In genomic region chr1:152140175-152140574, GRCm38 (mm10) we compare ENCODE assay signal across 19 mouse cellular contexts. TPM values are rescaled to one million over a fixed set of nuclear protein-coding genes. Genes with fewer than 3 reads are reported as not detected.
DNase-seq lines count a peak whose midpoint lies in the region; ATAC-seq and TF ChIP-seq lines count a peak whose summit lies in the region.
"Had no signal": no experiment of that assay in that cellular context is flagged by ENCODE, and none has a peak within 500 bp of the region (broad histone marks: within the 10 kb centered on the region; RNA-seq: fewer than 3 reads in every experiment).

No protein-coding gene starts in this region.

- H3K4me1 ChIP-seq in heart, embryonic 12.5 days (replicated peaks): 0 out of 2 replicates have a peak, but pooled peaks cover 4% of the 10 kb centered on the region
- peaks cover 4% of the 10 kb centered on the region; the same call in 1 of the 2 replicates for H3K4me1 ChIP-seq in kidney, adult 2 months (ENCODE audit: control insufficient read depth, insufficient read depth, low read length)
- no peaks in the 10 kb centered on the region for H3K4me1 ChIP-seq in kidney, embryonic 14.5 days (ENCODE audit: control insufficient read depth, insufficient read depth, low read length)
- H3K4me1 ChIP-seq: forebrain, embryonic 10.5 days; hindbrain, embryonic 15.5 days; limb, embryonic 15.5 days had no signal

- no peak overlapping the region for H3K27ac ChIP-seq in heart, embryonic 12.5 days (ENCODE audit: poor library complexity, severe bottlenecking)
- no peak overlapping the region for H3K27ac ChIP-seq in kidney, adult 2 months (ENCODE audit: insufficient read depth, low read depth, low read length)
- no peak overlapping the region for H3K27ac ChIP-seq in kidney, embryonic 14.5 days (ENCODE audit: low read depth, low read length)
- H3K27ac ChIP-seq: forebrain, embryonic 10.5 days; heart, embryonic 13.5 days; hindbrain, embryonic 15.5 days; limb, embryonic 15.5 days; macrophage had no signal

- peak; percentile 10 to 54 for DNase-seq in adrenal gland, adult (ENCODE audit: inconsistent age in 2 of 2, low spot score in 1 of 2)
- no peak for DNase-seq in adrenal gland, postnatal 14 days
- DNase-seq in heart, adult 18-20 months: peak; percentile 30 to 73
- peak; percentile 40 for DNase-seq in kidney, adult 2 months
- peak; percentile 14 to 41 for DNase-seq in kidney, postnatal 36 days
- DNase-seq: cerebellum, adult 18-20 months; cerebellum, postnatal 14 days; left cerebral cortex, postnatal 4 days; thymus, postnatal 14 days had no signal

- no peaks in the 10 kb centered on the region for H3K27me3 ChIP-seq in heart, embryonic 12.5 days (replicated peaks)
- no peaks in the 10 kb centered on the region for H3K27me3 ChIP-seq in kidney, adult 2 months (replicated peaks; ENCODE audit: control insufficient read depth, insufficient read depth, low read length)
- no peaks in the 10 kb centered on the region for H3K27me3 ChIP-seq in kidney, embryonic 14.5 days (ENCODE audit: control insufficient read depth, insufficient read depth, low read length)
- H3K27me3 ChIP-seq: heart, embryonic 13.5 days; hindbrain, embryonic 15.5 days; limb, embryonic 15.5 days had no signal

- no peak for TF ChIP-seq CTCF in kidney, adult 2 months (conservative IDR thresholded peaks at IDR 0.05; ENCODE audit: insufficient read depth, insufficient read length, low read depth, low read length)

- H3K9me3 ChIP-seq in heart, embryonic 12.5 days (replicated peaks): peaks cover 6% of the 10 kb centered on the region
- no peaks in the 10 kb centered on the region for H3K9me3 ChIP-seq in kidney, embryonic 14.5 days (ENCODE audit: control insufficient read depth, low read length)
- H3K9me3 ChIP-seq: limb, embryonic 15.5 days had no signal

- H3K4me2 ChIP-seq in heart, embryonic 12.5 days: no peak overlapping the region
- no peak overlapping the region for H3K4me2 ChIP-seq in kidney, embryonic 14.5 days (replicated peaks; ENCODE audit: low read depth, low read length)
- H3K4me2 ChIP-seq: heart, embryonic 13.5 days; hindbrain, embryonic 15.5 days; limb, embryonic 15.5 days had no signal

- no peaks in the 10 kb centered on the region for H3K36me3 ChIP-seq in heart, embryonic 12.5 days
- H3K36me3 ChIP-seq in kidney, adult 2 months (ENCODE audit: control insufficient read depth, insufficient read depth, low read length): no peaks in the 10 kb centered on the region
- no peaks in the 10 kb centered on the region for H3K36me3 ChIP-seq in kidney, embryonic 14.5 days (ENCODE audit: control insufficient read depth, insufficient read depth, low read length)
- H3K36me3 ChIP-seq: forebrain, embryonic 10.5 days; heart, embryonic 13.5 days; hindbrain, embryonic 15.5 days; limb, embryonic 15.5 days had no signal

- no peak overlapping the region for H3K4me3 ChIP-seq in heart, embryonic 12.5 days
- H3K4me3 ChIP-seq in kidney, adult 2 months (ENCODE audit: insufficient read depth, low read depth, low read length): no peak overlapping the region
- no peak overlapping the region for H3K4me3 ChIP-seq in kidney, embryonic 14.5 days (ENCODE audit: low read length)
- H3K4me3 ChIP-seq: forebrain, embryonic 10.5 days; heart, embryonic 13.5 days; hindbrain, embryonic 15.5 days; limb, embryonic 15.5 days had no signal

- no peak for ATAC-seq in heart, embryonic 12.5 days (ENCODE audit: insufficient number of reproducible peaks, low FRiP score)
- no peak for ATAC-seq in kidney, embryonic 14.5 days (ENCODE audit: low FRiP score, low TSS enrichment)
- no peak for ATAC-seq in monocyte, adult 5-6 weeks (replicated peaks; ENCODE audit: insufficient number of reproducible peaks, low FRiP score, low TSS enrichment, poor library complexity, severe bottlenecking)
- ATAC-seq: forebrain, embryonic 16.5 days; midbrain, embryonic 16.5 days had no signal

- no peak for TF ChIP-seq POLR2A in kidney, adult 2 months (IDR thresholded peaks at IDR 0.05; ENCODE audit: low read depth, low read length)

- 15% methylated on average over 5 of the region's 5 CpGs for WGBS in heart, embryonic 12.5 days
- WGBS in kidney, adult 2 months: 66% methylated on average over 5 of the region's 5 CpGs
- WGBS in kidney, embryonic 14.5 days: 74% methylated on average over 5 of the region's 5 CpGs

- H3K9ac ChIP-seq in heart, embryonic 12.5 days: no peak overlapping the region
- no peak overlapping the region for H3K9ac ChIP-seq in kidney, embryonic 14.5 days (ENCODE audit: low read depth, low read length)
- H3K9ac ChIP-seq: heart, embryonic 13.5 days; hindbrain, embryonic 15.5 days; limb, embryonic 15.5 days had no signal

RNA-seq across cellular contexts. Expression of gene 1700025G04Rik, which starts 50.2 kb away (rescaled TPM):
- 91.7 and 92.5 TPM in 2 replicates for total RNA-seq in adrenal gland, postnatal 14 days (2021)
- total RNA-seq in heart, adult 18-20 months (2021): 10 to 100 TPM; 38.9 to 41.0 TPM
- polyA plus RNA-seq in heart, embryonic 12.5 days (2016; fragmentation: Nextera tagmentation; extraction: Ambion mirVana): 28.4 and 30.3 TPM in 2 replicates
- 1.2 and 2.2 TPM in 2 replicates for polyA plus RNA-seq in kidney, adult 2 months (2012; rRNA removed)
- 17.9 and 24.4 TPM in 2 replicates for polyA plus RNA-seq in kidney, embryonic 14.5 days (2014; fragmentation: Nextera tagmentation; extraction: Ambion mirVana)
- 20.3 to 79.7 TPM (median 27.8 TPM) in 3 replicates for total RNA-seq in monocyte, adult 5-6 weeks (2017)
